Mouse (Mus musculus) neural tube, embryonic 13.5 days (tissue): ENCODE measurements around the gene Traf5. TPM values are rescaled to one million over a fixed set of nuclear protein-coding genes. Genes with fewer than 3 reads are reported as not detected.

ENCODE experiments used
- ATAC-seq: fragments of 200-750 bp; cut with Nextera tagmentation; 2 replicates; pipeline ENCODE4 v1.8.0; 2017; ENCODE audit warnings: low read depth, mild to moderate bottlenecking, moderate TSS enrichment, moderate library complexity
- H3K27ac ChIP-seq: fragments of 300-500 bp; sonication (generic); replicated peaks from 2 replicates; pipeline ENCODE4 v1.5.1; 2015; ENCODE audit warnings: moderate library complexity, mild to moderate bottlenecking, inconsistent platforms
- H3K27me3 ChIP-seq: fragments of 300-500 bp; sonication (generic); 2 replicates; pipeline ENCODE4 v1.6.1; 2015; ENCODE audit warnings: mild to moderate bottlenecking, inconsistent platforms
- H3K36me3 ChIP-seq: fragments of 300-500 bp; sonication (generic); 2 replicates; pipeline ENCODE4 v1.6.1; 2015; ENCODE audit warnings: mild to moderate bottlenecking, inconsistent platforms
- H3K4me1 ChIP-seq: fragments of 300-500 bp; sonication (generic); replicated peaks from 2 replicates; pipeline ENCODE4 v1.6.1; 2015; ENCODE audit warnings: inconsistent platforms
- H3K4me2 ChIP-seq: fragments of 300-500 bp; sonication (generic); 2 replicates; pipeline ENCODE4 v1.6.1; 2015; ENCODE audit warnings: inconsistent platforms, mild to moderate bottlenecking, moderate library complexity
- H3K4me3 ChIP-seq: fragments of 300-500 bp; sonication (generic); 2 replicates; pipeline ENCODE4 v1.5.1; 2015; ENCODE audit warnings: mild to moderate bottlenecking, inconsistent platforms
- H3K9ac ChIP-seq: fragments of 300-500 bp; sonication (generic); 2 replicates; pipeline ENCODE4 v1.6.1; 2015; ENCODE audit warnings: moderate library complexity, mild to moderate bottlenecking, inconsistent platforms
- H3K9me3 ChIP-seq: fragments of 300-500 bp; sonication (generic); 2 replicates; pipeline ENCODE4 v1.6.1; 2016; ENCODE audit warnings: inconsistent platforms
- WGBS: fragments of 180-500 bp; shearing (Covaris S2); methylation state at CpG from one replicate; pipeline ENCODE4 v1.1.7; 2015; 5-methylcytosine and 5-hydroxymethylcytosine counted together
- polyA plus RNA-seq: library from polyadenylated mRNA; unstranded; fragments of >200 nt; fragmentation: Nextera tagmentation; extraction: Ambion mirVana; gene quantifications from 2 replicates; pipeline ENCODE4 v1.2.1, GENCODE M21; 2015

Gene Traf5
- 2.4 and 4.4 TPM in 2 replicates for polyA plus RNA-seq

GRCm38 (mm10) chr1:192091806-192092772 is at the start of gene Traf5:
Gene Traf5 (minus strand): TSS chr1:192092559.
- Histone ChIP-seq H3K4me1 (peaks cover 9% of the 10 kb centered on the region), H3K27ac (no peak within 1 kb of the TSS), H3K4me3 (peak within 1 kb of the TSS; percentile 52), H3K9me3 (no peaks in the 10 kb centered on the region), H3K9ac (peak within 1 kb of the TSS; percentile 75), H3K4me2 (peak within 1 kb of the TSS; percentile 82), H3K27me3 (peaks cover 29% of the 10 kb centered on the region), H3K36me3 (no peaks in the 10 kb centered on the region)
- ATAC-seq: peak; percentile 98
- 2% methylated on average over 63 of the region's 63 CpGs for WGBS

- H3K4me1 ChIP-seq: peaks cover 23% of the 10 kb centered on the region
- ATAC-seq: no peak
- no peak overlapping the region for H3K4me2 ChIP-seq
- no peaks in the 10 kb centered on the region for H3K27me3 ChIP-seq
- no peak overlapping the region for H3K27ac ChIP-seq
- no peaks in the 10 kb centered on the region for H3K36me3 ChIP-seq
- no peak overlapping the region for H3K9ac ChIP-seq
- H3K4me3 ChIP-seq: no peak overlapping the region
- no peaks in the 10 kb centered on the region for H3K9me3 ChIP-seq
- WGBS: 86% methylated on average over 2 of the region's 2 CpGs
Measured at GRCm38 (mm10) chr1:192140313-192140712, 48.0 kb upstream of the Traf5 start.

GRCm38 (mm10) chr1:192137926-192138910 is 45.9 kb upstream of the Traf5 start, which contains the start of gene Rcor3:
Gene Rcor3 (minus strand): TSS chr1:192138062.
- no peaks in the 10 kb centered on the region for H3K27me3 ChIP-seq
- peak within 1 kb of the TSS; percentile 99 for H3K27ac ChIP-seq
- WGBS: under 1% methylated on average over 60 of the region's 88 CpGs
- peak within 1 kb of the TSS; percentile 98 for H3K9ac ChIP-seq
- H3K4me2 ChIP-seq: peak within 1 kb of the TSS; percentile 84
- ATAC-seq: peak; percentile 84
- H3K4me3 ChIP-seq: peak within 1 kb of the TSS; percentile 83
- H3K4me1 ChIP-seq: peaks cover 39% of the 10 kb centered on the region
- no peaks in the 10 kb centered on the region for H3K9me3 ChIP-seq
- 0 out of 2 replicates have a peak, but pooled peaks cover 4% of the 10 kb centered on the region for H3K36me3 ChIP-seq

GRCm38 (mm10) chr1:192137291-192137925 is 45.0 kb upstream of the Traf5 start:
- H3K27ac ChIP-seq: peak overlapping the region; percentile 99
- peak overlapping the region; percentile 84 for H3K4me2 ChIP-seq
- no peaks in the 10 kb centered on the region for H3K9me3 ChIP-seq
- WGBS: under 1% methylated on average over 20 of the region's 61 CpGs
- no peaks in the 10 kb centered on the region for H3K27me3 ChIP-seq
- peaks cover 39% of the 10 kb centered on the region for H3K4me1 ChIP-seq
- H3K36me3 ChIP-seq: 0 out of 2 replicates have a peak, but pooled peaks cover 4% of the 10 kb centered on the region
- peak overlapping the region; percentile 98 for H3K9ac ChIP-seq
- peak overlapping the region; percentile 83 for H3K4me3 ChIP-seq
- ATAC-seq: peak; percentile 42

GRCm38 (mm10) chr1:192136561-192137290 is 44.4 kb upstream of the Traf5 start:
- Histone ChIP-seq H3K9ac (peak overlapping the region; percentile 98), H3K27me3 (no peaks in the 10 kb centered on the region), H3K9me3 (no peaks in the 10 kb centered on the region), H3K4me3 (peak overlapping the region; percentile 83), H3K4me1 (peaks cover 39% of the 10 kb centered on the region), H3K36me3 (0 out of 2 replicates have a peak, but pooled peaks cover 4% of the 10 kb centered on the region), H3K27ac (peak overlapping the region; percentile 99), H3K4me2 (peak overlapping the region; percentile 84)
- WGBS: under 1% methylated on average over 54 of the region's 55 CpGs
- ATAC-seq: peak; percentile 85

- H3K27me3 ChIP-seq: no peaks in the 10 kb centered on the region
- WGBS: 92% methylated on average over 1 of the region's 1 CpGs
- no peaks in the 10 kb centered on the region for H3K9me3 ChIP-seq
- ATAC-seq: no peak
- no peak overlapping the region for H3K4me2 ChIP-seq
- H3K4me1 ChIP-seq: peaks cover 15% of the 10 kb centered on the region
- H3K4me3 ChIP-seq: no peak overlapping the region
- no peak overlapping the region for H3K9ac ChIP-seq
- peaks cover 25% of the 10 kb centered on the region for H3K36me3 ChIP-seq
- H3K27ac ChIP-seq: no peak overlapping the region
Measured at GRCm38 (mm10) chr1:192130202-192130601, 37.8 kb upstream of the Traf5 start.

- Histone ChIP-seq H3K4me1 (no peaks in the 10 kb centered on the region), H3K4me3 (no peak overlapping the region), H3K4me2 (no peak overlapping the region), H3K9ac (no peak overlapping the region), H3K27me3 (no peaks in the 10 kb centered on the region), H3K36me3 (peaks cover 38% of the 10 kb centered on the region), H3K9me3 (no peaks in the 10 kb centered on the region), H3K27ac (no peak overlapping the region)
- WGBS: 90% methylated on average over 8 of the region's 8 CpGs
- no peak for ATAC-seq
Measured at GRCm38 (mm10) chr1:192128343-192128742, 36.0 kb upstream of the Traf5 start.

GRCm38 (mm10) chr1:192125761-192126160 is 33.4 kb upstream of the Traf5 start:
- no peak for ATAC-seq
- Histone ChIP-seq H3K27ac (no peak overlapping the region), H3K36me3 (peaks cover 60% of the 10 kb centered on the region), H3K4me3 (no peak overlapping the region), H3K9me3 (no peaks in the 10 kb centered on the region), H3K9ac (no peak overlapping the region), H3K4me2 (no peak overlapping the region), H3K27me3 (no peaks in the 10 kb centered on the region), H3K4me1 (no peaks in the 10 kb centered on the region)
- WGBS: 91% methylated on average over 6 of the region's 6 CpGs

GRCm38 (mm10) chr1:192116262-192116661 is 23.9 kb upstream of the Traf5 start:
- no peak overlapping the region for H3K27ac ChIP-seq
- no peak overlapping the region for H3K4me2 ChIP-seq
- no peak for ATAC-seq
- H3K9me3 ChIP-seq: no peaks in the 10 kb centered on the region
- no peaks in the 10 kb centered on the region for H3K4me1 ChIP-seq
- 93% methylated on average over 6 of the region's 6 CpGs for WGBS
- no peaks in the 10 kb centered on the region for H3K27me3 ChIP-seq
- H3K4me3 ChIP-seq: no peak overlapping the region
- H3K36me3 ChIP-seq: peaks cover 86% of the 10 kb centered on the region
- H3K9ac ChIP-seq: no peak overlapping the region

- Histone ChIP-seq H3K9ac (no peak overlapping the region), H3K36me3 (peaks cover 83% of the 10 kb centered on the region), H3K27ac (no peak overlapping the region), H3K4me3 (no peak overlapping the region), H3K9me3 (no peaks in the 10 kb centered on the region), H3K4me2 (no peak overlapping the region), H3K27me3 (no peaks in the 10 kb centered on the region), H3K4me1 (no peaks in the 10 kb centered on the region)
- WGBS: 100% methylated on average over 1 of the region's 1 CpGs
- ATAC-seq: no peak
Measured at GRCm38 (mm10) chr1:192115378-192115777, 23.0 kb upstream of the Traf5 start.

GRCm38 (mm10) chr1:192109169-192109568 is 16.8 kb upstream of the Traf5 start:
- H3K4me3 ChIP-seq: no peak overlapping the region
- 69% methylated on average over 6 of the region's 6 CpGs for WGBS
- peaks cover 71% of the 10 kb centered on the region for H3K36me3 ChIP-seq
- H3K9ac ChIP-seq: no peak overlapping the region
- H3K27me3 ChIP-seq: no peaks in the 10 kb centered on the region
- peaks cover 4% of the 10 kb centered on the region; the same call in 1 of the 2 replicates for H3K4me1 ChIP-seq
- ATAC-seq: no peak
- no peaks in the 10 kb centered on the region for H3K9me3 ChIP-seq
- H3K4me2 ChIP-seq: no peak overlapping the region
- no peak overlapping the region for H3K27ac ChIP-seq
